Mouse (Mus musculus): ENCODE results near the gene Cgnl1. TPM values are rescaled to one million over a fixed set of nuclear protein-coding genes. Genes with fewer than 3 reads are reported as not detected.
A peak's percentile ranks its signal among the peaks of the same experiment; 100 is the strongest.

Cgnl1 gene
- total RNA-seq, 2 experiments from 2014 or later: 6.6 to 12.2 TPM

DNA sequence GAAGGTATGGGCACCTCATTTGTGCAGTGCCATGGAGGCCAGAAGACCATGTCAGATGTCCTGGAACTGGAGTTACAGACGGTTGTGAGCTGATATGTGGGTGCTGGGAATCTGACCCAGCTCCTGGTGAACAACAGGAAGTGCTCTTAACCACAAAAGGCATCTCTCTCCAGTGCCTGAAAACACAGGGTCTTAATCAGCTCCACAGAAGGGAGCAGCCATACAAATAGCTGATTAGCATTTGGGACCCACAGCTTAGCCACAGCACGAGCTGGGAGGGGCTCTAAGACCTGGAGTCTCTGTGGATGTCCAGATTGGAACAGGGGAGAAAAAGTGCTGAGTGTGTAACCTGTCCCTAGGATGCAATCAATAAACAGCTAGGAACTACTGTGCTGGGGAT, 4.5 kb downstream of the Cgnl1 start:
- no peak for DNase-seq

- DNase-seq: no peak
Observed at GRCm38 (mm10) chr9:71766306-71766705, 5.1 kb downstream of the Cgnl1 start.

- DNase-seq: no peak
Observed at GRCm38 (mm10) chr9:71764551-71764950, 6.9 kb downstream of the Cgnl1 start.

- no peak for DNase-seq
Observed at GRCm38 (mm10) chr9:71763273-71763672, 8.1 kb downstream of the Cgnl1 start.

GRCm38 (mm10) chr9:71761663-71762062, 9.7 kb downstream of the Cgnl1 start:
- no peak for DNase-seq

- DNase-seq: no peak
Observed at GRCm38 (mm10) chr9:71760518-71761141, 10.8 kb downstream of the Cgnl1 start.

DNA sequence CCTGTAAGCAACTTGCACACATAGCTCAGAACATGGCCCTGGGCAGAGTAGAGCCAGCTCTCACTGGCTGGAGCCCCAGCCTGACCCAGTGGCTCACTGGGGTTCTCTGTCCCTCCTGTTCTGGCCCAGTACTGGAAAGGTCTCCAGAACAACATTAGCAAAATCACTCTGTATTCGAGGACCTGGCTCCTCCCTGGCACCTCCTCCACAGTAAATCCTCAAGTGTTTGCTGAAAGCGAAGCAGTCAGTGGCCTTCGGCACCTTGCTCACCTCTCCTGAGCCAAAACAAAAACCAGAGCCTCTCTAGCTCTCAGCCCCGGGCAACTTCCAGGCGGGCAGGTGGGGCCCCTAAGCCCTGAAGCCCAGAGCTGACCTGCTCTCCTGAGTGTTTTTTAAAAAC, 11.5 kb downstream of the Cgnl1 start:
- DNase-seq: no peak

GRCm38 (mm10) chr9:71757386-71757785, 14.0 kb downstream of the Cgnl1 start:
- no peak for DNase-seq

- DNase-seq: peak; percentile 32
Observed at GRCm38 (mm10) chr9:71756916-71757315, 14.5 kb downstream of the Cgnl1 start.

DNA sequence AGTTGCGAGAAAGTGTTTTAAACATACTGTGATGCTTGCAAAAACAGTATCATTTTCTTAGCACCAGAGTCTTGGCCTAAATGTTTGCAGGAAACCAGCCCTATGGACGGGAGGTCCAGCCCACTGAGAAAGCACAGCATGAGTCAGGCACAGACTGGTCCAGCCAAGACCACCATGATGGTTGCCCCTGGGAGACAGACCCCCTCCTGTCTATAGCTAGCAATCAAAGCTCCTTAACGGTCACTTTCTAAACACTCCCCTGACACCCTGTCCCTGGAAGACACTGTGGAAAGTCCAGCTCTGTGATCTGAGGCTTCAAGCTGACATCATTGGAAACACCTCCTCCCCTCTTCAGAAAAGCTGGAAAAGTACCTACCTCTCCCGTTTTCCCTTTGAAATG, 17.4 kb downstream of the Cgnl1 start:
- no peak for DNase-seq

- DNase-seq: no peak
Observed at GRCm38 (mm10) chr9:71753529-71753928, 17.9 kb downstream of the Cgnl1 start.

DNA sequence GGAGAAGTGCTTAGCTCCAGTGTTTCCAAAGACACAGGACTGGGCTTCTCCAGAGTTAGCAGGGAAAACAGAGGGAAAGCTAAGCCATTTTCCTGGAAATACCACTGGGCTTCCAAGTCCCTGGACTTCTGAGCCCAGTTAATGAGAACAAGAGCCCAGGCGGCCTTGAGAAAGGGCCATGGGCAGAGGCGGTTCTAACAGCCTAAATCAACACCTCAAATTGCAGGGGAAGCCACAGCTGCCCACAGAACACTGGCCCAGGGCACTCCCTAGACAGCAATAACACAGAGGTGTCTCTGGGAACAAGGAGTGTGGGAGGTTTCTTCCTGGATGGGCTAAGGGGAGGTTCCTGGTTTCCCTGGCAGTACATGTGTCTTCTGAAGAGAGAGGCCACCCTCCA, 18.3 kb downstream of the Cgnl1 start:
- DNase-seq: no peak

DNA sequence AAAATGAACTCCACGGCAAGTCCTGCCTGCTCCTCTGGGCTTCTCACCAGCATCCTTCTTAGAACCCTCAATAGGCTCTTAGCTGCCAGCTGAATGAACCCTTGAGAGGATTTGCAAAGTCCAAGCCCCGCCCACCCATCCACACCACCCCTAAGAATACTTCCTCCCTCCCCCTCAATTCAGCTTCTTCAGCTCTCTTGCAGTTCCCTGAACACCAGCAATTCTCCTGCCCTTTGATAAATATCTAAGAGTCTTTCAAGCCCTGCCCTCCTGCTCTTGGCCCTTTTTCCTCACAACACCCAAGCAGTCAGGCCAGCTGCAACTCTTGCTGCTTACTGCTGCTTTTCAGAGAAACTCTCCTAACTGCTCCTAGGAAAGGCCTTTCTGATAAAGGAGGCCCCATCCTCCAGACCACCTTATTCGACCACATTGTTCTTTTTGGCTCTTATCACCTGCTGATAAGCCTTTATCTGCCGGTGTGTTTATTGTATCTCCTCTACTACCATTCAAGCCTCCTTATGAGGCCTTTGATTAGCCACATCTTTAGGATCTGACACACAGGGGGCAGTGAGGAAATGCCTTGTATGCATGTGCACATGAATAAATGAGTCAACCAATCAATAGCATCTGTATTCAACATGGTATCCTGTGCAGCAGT, 21.3 kb downstream of the Cgnl1 start:
- DNase-seq: no peak

DNA sequence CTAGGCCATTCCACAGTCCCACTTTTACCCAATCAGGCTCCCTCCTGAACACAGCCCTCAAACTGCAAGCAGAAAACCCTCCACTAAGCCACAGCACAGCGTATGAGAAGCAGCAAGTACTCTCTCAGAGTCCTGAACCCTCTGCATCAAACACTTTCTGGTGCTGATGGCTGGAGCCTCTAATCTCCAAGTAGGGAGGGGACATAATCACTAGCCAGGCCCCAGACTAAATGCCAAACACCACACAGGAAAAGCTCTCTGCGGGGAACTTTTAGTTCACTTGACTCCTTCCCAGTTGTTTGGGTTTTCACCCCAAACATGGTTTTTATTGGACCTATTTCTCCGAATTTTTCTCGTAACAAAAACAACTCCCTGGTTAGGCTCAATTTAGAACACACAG, 25.0 kb downstream of the Cgnl1 start:
- DNase-seq: peak; percentile 31

- no peak for DNase-seq
Observed at GRCm38 (mm10) chr9:71738081-71738930, 33.1 kb downstream of the Cgnl1 start.

- DNase-seq: no peak
Observed at GRCm38 (mm10) chr9:71737257-71738023, 34.0 kb downstream of the Cgnl1 start.

GRCm38 (mm10) chr9:71735886-71736285, 35.5 kb downstream of the Cgnl1 start:
- DNase-seq: no peak

- DNase-seq: no peak
Observed at GRCm38 (mm10) chr9:71733559-71733958, 37.8 kb downstream of the Cgnl1 start.

DNA sequence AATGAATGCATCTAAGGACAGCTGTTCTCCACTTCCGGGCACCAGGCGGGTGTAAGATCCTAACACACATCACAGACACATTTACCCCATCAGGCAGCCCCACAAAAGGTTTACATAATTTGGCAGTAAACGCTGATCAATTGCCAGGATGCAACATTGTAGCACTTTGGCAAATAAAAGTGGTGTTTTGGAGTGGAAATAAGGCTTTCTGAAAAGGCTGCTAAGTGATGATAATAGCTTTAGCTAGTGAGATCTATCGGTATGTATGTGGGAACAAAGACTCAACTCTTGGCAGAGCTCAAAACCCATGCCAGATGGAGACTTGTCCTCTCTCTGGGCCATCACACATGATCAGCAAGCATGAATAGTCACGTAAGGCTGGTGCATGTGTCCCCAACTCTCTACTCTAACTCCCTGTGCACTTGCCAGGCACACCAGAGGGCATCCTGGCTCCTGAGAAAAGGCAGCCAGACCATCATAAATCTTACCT, 42.5 kb downstream of the Cgnl1 start:
- no peak for DNase-seq

DNA sequence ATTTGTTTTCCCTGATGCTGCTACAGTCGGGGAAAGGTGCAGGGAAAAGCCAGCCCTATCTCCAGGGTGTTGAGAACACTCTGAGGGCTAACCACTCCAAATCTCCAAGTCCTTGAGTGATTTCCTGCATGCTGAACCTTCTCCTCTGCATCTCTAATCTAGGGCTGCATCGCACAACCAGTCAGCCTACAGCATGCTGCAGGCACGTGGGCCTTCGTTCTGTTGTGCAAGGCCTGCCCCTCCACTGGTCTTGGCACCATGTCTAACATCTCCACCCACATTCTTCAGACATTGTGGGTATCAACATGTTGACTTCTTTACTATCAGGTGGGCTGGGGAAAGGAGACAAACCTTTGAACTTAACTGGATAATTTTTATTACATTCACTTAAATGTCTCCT, 44.2 kb downstream of the Cgnl1 start:
- DNase-seq: no peak

DNA sequence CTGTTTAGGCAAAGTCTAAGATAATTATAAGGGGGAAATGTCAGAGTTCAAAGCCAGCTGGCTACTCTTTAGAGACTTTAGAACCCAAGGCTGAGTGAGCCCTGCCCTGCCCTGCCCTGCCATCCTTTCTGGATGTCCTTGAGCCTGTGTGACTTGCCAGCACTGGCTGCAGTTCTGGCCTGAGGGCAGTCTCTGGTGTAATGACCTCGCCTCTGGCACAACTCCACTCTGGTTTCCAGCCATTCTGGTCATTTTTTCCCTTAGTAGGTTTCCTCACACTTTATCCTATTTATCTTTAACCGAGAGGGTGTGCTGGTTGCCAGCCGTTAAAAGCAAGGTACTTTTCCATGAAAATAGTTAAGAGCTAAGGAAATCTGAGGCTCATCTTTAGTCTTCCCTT, 45.3 kb downstream of the Cgnl1 start:
- DNase-seq: peak; percentile 47

DNA sequence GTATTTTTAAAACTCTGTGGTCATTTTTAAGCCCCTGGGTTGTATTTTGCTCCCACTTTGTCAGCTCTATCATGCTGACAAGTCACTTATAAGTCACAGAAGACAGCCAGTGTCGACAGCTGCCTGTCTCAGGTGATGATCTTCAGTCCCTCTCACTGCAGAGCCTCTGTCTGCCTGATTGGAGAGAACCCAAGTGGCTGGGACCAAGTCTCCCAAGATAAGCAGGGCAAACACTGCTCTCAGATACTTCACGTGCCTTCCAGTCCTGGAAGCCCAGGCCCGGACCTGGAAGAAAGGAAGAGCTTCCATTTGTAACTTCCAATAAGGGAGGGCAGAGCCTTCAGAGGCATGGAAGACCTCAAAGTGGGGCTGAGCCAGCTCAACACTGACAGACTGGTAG, 49.0 kb downstream of the Cgnl1 start:
- DNase-seq: no peak
